Mouse (Mus musculus): ENCODE measurements around the gene Rbfox2.

DNA sequence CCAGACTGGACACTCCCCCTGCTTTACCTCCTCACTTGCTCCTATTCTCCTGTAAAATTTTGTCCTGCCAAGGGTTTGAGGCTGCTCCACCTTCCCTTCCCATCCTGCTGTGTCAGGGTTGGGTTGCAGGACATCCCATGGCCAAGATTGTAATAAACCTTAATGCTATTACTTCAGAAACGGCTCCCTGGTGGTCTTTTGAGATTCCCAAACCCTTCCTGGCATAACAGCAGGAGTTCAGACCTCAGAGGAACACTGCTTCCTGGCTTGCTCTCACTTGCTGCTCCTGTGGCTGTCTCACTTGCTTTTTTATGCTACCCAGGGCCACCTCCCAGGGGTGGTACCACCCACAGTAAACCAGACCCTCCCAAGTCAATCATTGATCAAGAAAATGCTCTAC is 254.6 kb downstream of the Rbfox2 start:
- TF ChIP-seq TAL1 (conservative IDR thresholded peaks at IDR 0.05; ENCODE audit: low read depth, low read length): no peak
- no peak for TF ChIP-seq CTCF (IDR thresholded peaks at IDR 0.05; ENCODE audit: low read depth, low read length)
- TF ChIP-seq GATA1 (IDR thresholded peaks at IDR 0.05; ENCODE audit: borderline replicate concordance, low read length): no peak

Measured in G1E (cell line).